Mouse (Mus musculus) neural tube, embryonic 11.5 days (tissue): ENCODE measurements around the gene Olfr572. TPM values are rescaled to one million over a fixed set of nuclear protein-coding genes. Genes with fewer than 3 reads are reported as not detected.

Experiments
- ATAC-seq: fragments of 200-750 bp; cut with Nextera tagmentation; 2 replicates; pipeline ENCODE4 v1.8.0; 2017; ENCODE audit warnings: moderate number of reproducible peaks, mild to moderate bottlenecking, moderate TSS enrichment, moderate library complexity; ENCODE audit not compliant: insufficient read depth, low FRiP score, low TSS enrichment
- DNase-seq: peaks from one replicate; pipeline ENCODE4 v3.0.0-alpha.2; 2015; ENCODE audit warnings: low spot score
- H3K27ac ChIP-seq: fragments of 300-500 bp; sonication (generic); 2 replicates; pipeline ENCODE4 v1.5.1; 2014; ENCODE audit warnings: low read depth, mild to moderate bottlenecking, low read length
- H3K27me3 ChIP-seq: fragments of 300-500 bp; sonication (generic); 2 replicates; pipeline ENCODE4 v1.6.1; 2014; ENCODE audit warnings: mild to moderate bottlenecking, low read length, mixed read lengths; ENCODE audit not compliant: control insufficient read depth, insufficient read depth
- H3K36me3 ChIP-seq: fragments of 300-500 bp; sonication (generic); 2 replicates; pipeline ENCODE4 v1.6.1; 2014; ENCODE audit warnings: mild to moderate bottlenecking, low read length, moderate library complexity, mixed read lengths; ENCODE audit not compliant: control insufficient read depth, insufficient read depth
- H3K4me1 ChIP-seq: fragments of 300-500 bp; sonication (generic); 2 replicates; pipeline ENCODE4 v1.6.1; 2014; ENCODE audit warnings: low read length, mixed read lengths; ENCODE audit not compliant: control insufficient read depth, insufficient read depth
- H3K4me2 ChIP-seq: fragments of 300-500 bp; sonication (generic); 2 replicates; pipeline ENCODE4 v1.6.1; 2014; ENCODE audit warnings: low read depth, mild to moderate bottlenecking, moderate library complexity
- H3K4me3 ChIP-seq: fragments of 300-500 bp; sonication (generic); 2 replicates; pipeline ENCODE4 v1.5.1; 2014; ENCODE audit warnings: low read depth, low read length
- H3K9ac ChIP-seq: fragments of 300-500 bp; sonication (generic); 2 replicates; pipeline ENCODE4 v1.6.1; 2014; ENCODE audit warnings: mild to moderate bottlenecking, low read length
- H3K9me3 ChIP-seq: fragments of 300-500 bp; sonication (generic); 2 replicates; pipeline ENCODE4 v1.6.1; 2016; ENCODE audit warnings: low read length; ENCODE audit not compliant: control insufficient read depth
- WGBS: fragments of 180-500 bp; shearing (Covaris S2); extraction: QIAGEN DNeasy Blood & Tissue Kit; methylation state at CpG from one replicate; pipeline ENCODE4 v1.1.7; 2014; 5-methylcytosine and 5-hydroxymethylcytosine counted together
- polyA plus RNA-seq: library from polyadenylated mRNA; unstranded; fragments of >200 nt; fragmentation: Nextera tagmentation; extraction: Ambion mirVana; gene quantifications from 2 replicates; pipeline ENCODE4 v1.2.1, GENCODE M21; 2014

Gene Olfr572
- polyA plus RNA-seq = not detected in 2 replicates

DNA sequence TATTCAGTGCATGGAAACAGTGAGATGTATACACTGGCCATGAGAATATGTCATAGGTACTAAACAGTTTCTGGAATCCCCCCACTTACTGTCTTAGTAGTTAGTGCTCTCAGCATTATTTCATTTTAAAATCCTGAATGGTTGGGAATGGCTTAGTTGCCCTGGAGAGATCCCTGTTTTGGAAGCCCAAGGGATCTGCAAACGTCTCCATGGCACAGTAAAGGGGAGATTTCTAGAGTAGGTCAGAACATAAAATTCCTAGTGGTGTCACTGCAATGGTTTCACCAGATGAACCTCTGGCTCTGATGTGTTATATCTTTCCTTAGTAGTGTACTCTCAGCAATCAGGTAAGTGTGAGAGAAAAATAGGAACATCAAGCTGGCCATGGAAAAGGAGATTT is at the start of gene Olfr572:
Olfr572 (plus strand) TSS at position 301 of the 400 bp plus-strand sequence.
- WGBS = 50% methylated on average over 1 of the region's 1 CpGs
- DNase-seq (no peak), ATAC-seq (no peak)
- Histone ChIP-seq H3K4me2 (no peak within 1 kb of the TSS), H3K36me3 (no peaks in the 10 kb centered on the region), H3K27ac (no peak within 1 kb of the TSS), H3K27me3 (no peaks in the 10 kb centered on the region), H3K9me3 (no peaks in the 10 kb centered on the region), H3K9ac (no peak within 1 kb of the TSS), H3K4me3 (no peak within 1 kb of the TSS), H3K4me1 (no peaks in the 10 kb centered on the region)

DNA sequence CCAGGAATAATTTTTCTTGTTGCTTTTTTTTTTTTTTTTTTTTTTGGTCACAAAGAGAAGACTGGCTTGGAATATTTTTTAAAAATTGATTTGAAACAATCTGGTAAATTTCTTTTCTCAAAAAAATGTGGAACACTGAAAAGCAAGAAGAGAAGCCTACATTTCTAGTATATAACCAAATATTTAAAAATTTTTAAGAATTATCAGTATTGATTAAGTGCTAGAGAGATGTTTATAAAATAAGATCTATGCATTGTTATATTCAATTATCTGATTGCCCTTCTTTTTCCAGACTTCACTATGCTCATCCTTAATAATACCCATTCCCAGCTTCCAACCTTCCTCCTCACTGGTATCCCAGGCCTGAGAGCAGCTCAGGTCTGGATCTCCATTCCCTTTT is 47.4 kb upstream of the Olfr572 start, which contains the start of gene Olfr568:
Olfr568 (plus strand) TSS at position 301 of the 400 bp plus-strand sequence.
- Histone ChIP-seq H3K27me3 (no peaks in the 10 kb centered on the region), H3K36me3 (no peaks in the 10 kb centered on the region), H3K4me2 (no peak within 1 kb of the TSS), H3K9ac (no peak within 1 kb of the TSS), H3K4me1 (no peaks in the 10 kb centered on the region), H3K4me3 (no peak within 1 kb of the TSS), H3K27ac (no peak within 1 kb of the TSS), H3K9me3 (no peaks in the 10 kb centered on the region)
- ATAC-seq (no peak), DNase-seq (no peak)

GRCm38 (mm10) chr7:102890782-102891181 is 33.4 kb upstream of the Olfr572 start, which contains the start of gene Olfr569:
TSS of gene Olfr569 (minus strand) at chr7:102890882.
- H3K4me3 ChIP-seq = no peak within 1 kb of the TSS
- no peaks in the 10 kb centered on the region for H3K4me1 ChIP-seq
- DNase-seq (no peak), ATAC-seq (no peak)
- 73% methylated on average over 3 of the region's 3 CpGs for WGBS
- H3K36me3 ChIP-seq = no peaks in the 10 kb centered on the region
- no peak within 1 kb of the TSS for H3K4me2 ChIP-seq
- no peaks in the 10 kb centered on the region for H3K27me3 ChIP-seq
- no peak within 1 kb of the TSS for H3K9ac ChIP-seq
- no peaks in the 10 kb centered on the region for H3K9me3 ChIP-seq
- no peak within 1 kb of the TSS for H3K27ac ChIP-seq

- Histone ChIP-seq H3K9ac (no peak overlapping the region), H3K36me3 (no peaks in the 10 kb centered on the region), H3K4me2 (no peak overlapping the region), H3K4me1 (no peaks in the 10 kb centered on the region), H3K27me3 (no peaks in the 10 kb centered on the region), H3K9me3 (no peaks in the 10 kb centered on the region), H3K27ac (no peak overlapping the region), H3K4me3 (no peak overlapping the region)
- DNase-seq = no peak
- 61% methylated on average over 1 of the region's 1 CpGs for WGBS
- ATAC-seq = no peak
Observed at GRCm38 (mm10) chr7:102915261-102915660, 8.9 kb upstream of the Olfr572 start.

GRCm38 (mm10) chr7:102916405-102916804 is 7.8 kb upstream of the Olfr572 start:
- H3K9ac ChIP-seq = no peak overlapping the region
- ATAC-seq = no peak
- H3K27ac ChIP-seq = no peak overlapping the region
- DNase-seq = no peak
- no peaks in the 10 kb centered on the region for H3K27me3 ChIP-seq
- H3K4me2 ChIP-seq = no peak overlapping the region
- H3K36me3 ChIP-seq = no peaks in the 10 kb centered on the region
- WGBS = 87% methylated on average over 5 of the region's 5 CpGs
- no peaks in the 10 kb centered on the region for H3K4me1 ChIP-seq
- no peak overlapping the region for H3K4me3 ChIP-seq
- H3K9me3 ChIP-seq = no peaks in the 10 kb centered on the region

DNA sequence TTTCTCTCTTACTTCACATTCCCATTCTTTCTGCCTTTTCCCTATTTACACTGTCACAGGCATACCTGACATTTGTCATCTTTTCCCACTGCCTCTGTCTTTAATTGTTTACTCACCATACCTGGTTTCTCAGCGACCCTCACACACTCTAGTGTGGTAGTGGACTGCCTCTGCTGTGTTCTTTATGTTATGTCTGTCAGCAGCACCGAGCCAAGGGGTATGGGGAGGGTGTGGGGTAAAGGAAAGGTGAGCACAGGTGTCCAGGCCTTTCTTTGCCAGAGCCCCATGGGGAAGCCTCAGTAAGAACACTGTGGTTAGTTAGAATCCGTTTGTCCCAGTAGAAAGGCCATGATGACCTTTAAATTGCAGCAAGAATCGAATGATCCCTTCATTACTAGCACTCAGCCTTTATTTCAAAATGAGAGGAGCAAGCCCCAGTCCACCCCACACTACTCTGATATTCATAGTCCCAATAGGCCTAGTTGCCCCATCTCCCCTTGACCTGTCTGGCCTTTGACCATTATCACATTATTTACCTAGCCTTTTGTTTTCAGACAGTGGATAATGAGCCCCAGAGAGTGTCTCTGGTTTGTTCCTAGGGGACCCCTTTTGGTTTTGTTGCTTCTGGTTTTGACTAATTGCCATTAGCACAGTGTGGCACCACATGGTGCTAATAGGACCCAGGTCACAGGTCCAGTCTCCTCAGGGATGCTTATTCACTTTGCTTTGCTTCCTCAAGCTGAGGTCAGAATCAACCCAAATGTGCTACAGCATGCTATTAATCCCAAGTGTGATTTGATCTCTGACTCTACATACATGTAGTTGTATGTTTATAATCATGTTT is 7.0 kb upstream of the Olfr572 start, which contains the start of gene Olfr571:
Olfr571 (minus strand) TSS at position 505 of the 844 bp plus-strand sequence.
- DNase-seq (no peak), ATAC-seq (no peak)
- no peak within 1 kb of the TSS for H3K4me3 ChIP-seq
- no peak within 1 kb of the TSS for H3K9ac ChIP-seq
- H3K27me3 ChIP-seq = no peaks in the 10 kb centered on the region
- H3K4me2 ChIP-seq = no peak within 1 kb of the TSS
- no peaks in the 10 kb centered on the region for H3K9me3 ChIP-seq
- no peaks in the 10 kb centered on the region for H3K4me1 ChIP-seq
- H3K36me3 ChIP-seq = no peaks in the 10 kb centered on the region
- H3K27ac ChIP-seq = no peak within 1 kb of the TSS
- WGBS = 48% methylated on average over 4 of the region's 4 CpGs

DNA sequence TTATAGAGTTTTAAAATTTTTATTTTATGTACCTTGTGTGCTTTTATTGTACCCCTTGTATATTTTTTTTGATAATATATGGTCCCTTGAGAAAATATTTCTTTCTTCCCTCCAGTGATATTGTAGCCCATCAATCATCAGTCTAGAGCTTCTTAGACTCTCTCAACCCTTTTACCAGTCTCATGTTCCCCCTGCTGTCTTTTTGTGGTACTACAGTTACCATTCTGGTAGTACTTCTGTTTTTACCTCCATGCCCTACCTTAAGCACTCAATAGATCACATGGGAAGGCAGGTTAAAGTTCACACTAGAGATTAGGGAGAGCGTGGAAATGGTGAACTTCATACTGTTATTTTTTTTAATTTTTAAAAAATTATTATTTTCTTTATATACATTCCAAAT is 4.6 kb upstream of the Olfr572 start:
- Histone ChIP-seq H3K36me3 (no peaks in the 10 kb centered on the region), H3K27me3 (no peaks in the 10 kb centered on the region), H3K4me1 (no peaks in the 10 kb centered on the region), H3K9me3 (no peaks in the 10 kb centered on the region), H3K4me2 (no peak overlapping the region), H3K27ac (no peak overlapping the region), H3K4me3 (no peak overlapping the region), H3K9ac (no peak overlapping the region)
- peak; percentile 54; the same call in 1 of the 2 replicates for ATAC-seq
- no peak for DNase-seq
- 22% methylated on average over 1 of the region's 1 CpGs for WGBS

GRCm38 (mm10) chr7:102927105-102927504 is 2.9 kb downstream of the Olfr572 start:
- ATAC-seq = no peak
- Histone ChIP-seq H3K27ac (no peak overlapping the region), H3K4me3 (no peak overlapping the region), H3K4me2 (no peak overlapping the region), H3K27me3 (no peaks in the 10 kb centered on the region), H3K9ac (no peak overlapping the region), H3K9me3 (no peaks in the 10 kb centered on the region), H3K36me3 (no peaks in the 10 kb centered on the region), H3K4me1 (no peaks in the 10 kb centered on the region)
- no peak for DNase-seq
- 77% methylated on average over 3 of the region's 3 CpGs for WGBS

DNA sequence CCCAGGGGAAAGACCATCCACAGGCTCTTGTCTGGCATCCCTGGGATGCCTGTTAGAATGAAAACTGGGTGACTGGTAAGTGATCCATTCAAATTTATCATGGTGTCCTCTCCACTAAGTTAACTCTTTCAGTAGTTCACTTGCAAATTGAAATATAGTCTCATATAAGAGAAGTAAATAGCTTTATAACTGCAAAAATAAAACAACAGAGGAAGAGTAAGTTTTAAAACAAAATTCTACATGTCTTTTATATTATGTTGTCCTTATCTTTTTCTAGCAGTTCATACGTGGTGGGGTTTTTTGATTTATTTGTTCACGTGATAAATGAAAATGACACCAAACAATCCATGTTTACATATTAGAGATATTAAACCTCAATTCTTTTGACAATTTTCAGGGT is 18.3 kb downstream of the Olfr572 start, which contains the start of gene Olfr573-ps1:
Olfr573-ps1 (minus strand) TSS at position 101 of the 400 bp plus-strand sequence.
- WGBS = 88% methylated on average over 2 of the region's 2 CpGs
- Histone ChIP-seq H3K27me3 (no peaks in the 10 kb centered on the region), H3K27ac (no peak within 1 kb of the TSS), H3K4me2 (no peak within 1 kb of the TSS), H3K9me3 (no peaks in the 10 kb centered on the region), H3K4me1 (no peaks in the 10 kb centered on the region), H3K9ac (no peak within 1 kb of the TSS), H3K4me3 (no peak within 1 kb of the TSS), H3K36me3 (no peaks in the 10 kb centered on the region)
- DNase-seq (no peak), ATAC-seq (no peak)
